Mouse (Mus musculus): ENCODE measurements around the gene Sgsm3. TPM values are rescaled to one million over a fixed set of nuclear protein-coding genes. Genes with fewer than 3 reads are reported as not detected.

Gene Sgsm3
- polyA plus RNA-seq, 1 experiment: 20.0 TPM

- Histone ChIP-seq H3K4me1 (ENCODE audit: control insufficient read depth, insufficient read depth, low read length) (peaks cover 2% of the 10 kb centered on the region; the same call in 1 of the 2 replicates), H3K4me3 (ENCODE audit: insufficient read depth, low read depth, low read length) (no peak overlapping the region), H3K36me3 (ENCODE audit: control insufficient read depth, insufficient read depth, low read length) (no peaks in the 10 kb centered on the region), H3K27me3 (replicated peaks; ENCODE audit: control insufficient read depth, insufficient read depth, low read length) (no peaks in the 10 kb centered on the region), H3K27ac (ENCODE audit: insufficient read depth, low read depth, low read length) (no peak overlapping the region)
- 89% methylated on average over 7 of the region's 7 CpGs for WGBS
- DNase-seq: no peak
- TF ChIP-seq CTCF (conservative IDR thresholded peaks at IDR 0.05; ENCODE audit: insufficient read depth, insufficient read length, low read depth, low read length) (no peak), POLR2A (IDR thresholded peaks at IDR 0.05; ENCODE audit: low read depth, low read length) (no peak)
Observed at GRCm38 (mm10) chr15:81022437-81022836, 44.9 kb downstream of the Sgsm3 start.

GRCm38 (mm10) chr15:81023842-81024241 is 46.3 kb downstream of the Sgsm3 start:
- Histone ChIP-seq H3K4me1 (ENCODE audit: control insufficient read depth, insufficient read depth, low read length) (peaks cover 6% of the 10 kb centered on the region; the same call in 1 of the 2 replicates), H3K27ac (ENCODE audit: insufficient read depth, low read depth, low read length) (no peak overlapping the region), H3K4me3 (ENCODE audit: insufficient read depth, low read depth, low read length) (no peak overlapping the region), H3K36me3 (ENCODE audit: control insufficient read depth, insufficient read depth, low read length) (no peaks in the 10 kb centered on the region), H3K27me3 (replicated peaks; ENCODE audit: control insufficient read depth, insufficient read depth, low read length) (no peaks in the 10 kb centered on the region)
- 93% methylated on average over 9 of the region's 9 CpGs for WGBS
- no peak for DNase-seq
- no peak for TF ChIP-seq POLR2A (IDR thresholded peaks at IDR 0.05; ENCODE audit: low read depth, low read length)
- no peak for TF ChIP-seq CTCF (conservative IDR thresholded peaks at IDR 0.05; ENCODE audit: insufficient read depth, insufficient read length, low read depth, low read length)

- no peaks in the 10 kb centered on the region for H3K36me3 ChIP-seq (ENCODE audit: control insufficient read depth, insufficient read depth, low read length)
- TF ChIP-seq CTCF (conservative IDR thresholded peaks at IDR 0.05; ENCODE audit: insufficient read depth, insufficient read length, low read depth, low read length) (no peak), POLR2A (IDR thresholded peaks at IDR 0.05; ENCODE audit: low read depth, low read length) (no peak)
- no peaks in the 10 kb centered on the region for H3K27me3 ChIP-seq (replicated peaks; ENCODE audit: control insufficient read depth, insufficient read depth, low read length)
- H3K27ac ChIP-seq (ENCODE audit: insufficient read depth, low read depth, low read length): no peak overlapping the region
- WGBS: 75% methylated on average over 5 of the region's 5 CpGs
- H3K4me3 ChIP-seq (ENCODE audit: insufficient read depth, low read depth, low read length): no peak overlapping the region
- H3K4me1 ChIP-seq (ENCODE audit: control insufficient read depth, insufficient read depth, low read length): peaks cover 9% of the 10 kb centered on the region; the same call in 1 of the 2 replicates
- no peak for DNase-seq
Observed at GRCm38 (mm10) chr15:81026901-81027300, 49.3 kb downstream of the Sgsm3 start.

- peak; percentile 86 for TF ChIP-seq CTCF (conservative IDR thresholded peaks at IDR 0.05; ENCODE audit: insufficient read depth, insufficient read length, low read depth, low read length)
- no peak for TF ChIP-seq POLR2A (IDR thresholded peaks at IDR 0.05; ENCODE audit: low read depth, low read length)
Observed at GRCm38 (mm10) chr15:81027378-81028173, 50.0 kb downstream of the Sgsm3 start.

GRCm38 (mm10) chr15:81030891-81031425 is 53.4 kb downstream of the Sgsm3 start:
- TF ChIP-seq POLR2A (IDR thresholded peaks at IDR 0.05; ENCODE audit: low read depth, low read length) (no peak), CTCF (conservative IDR thresholded peaks at IDR 0.05; ENCODE audit: insufficient read depth, insufficient read length, low read depth, low read length) (no peak)
- Histone ChIP-seq H3K27ac (ENCODE audit: insufficient read depth, low read depth, low read length) (no peak overlapping the region), H3K4me3 (ENCODE audit: insufficient read depth, low read depth, low read length) (no peak overlapping the region), H3K4me1 (ENCODE audit: control insufficient read depth, insufficient read depth, low read length) (peaks cover 9% of the 10 kb centered on the region; the same call in 1 of the 2 replicates), H3K36me3 (ENCODE audit: control insufficient read depth, insufficient read depth, low read length) (no peaks in the 10 kb centered on the region), H3K27me3 (replicated peaks; ENCODE audit: control insufficient read depth, insufficient read depth, low read length) (no peaks in the 10 kb centered on the region)
- peak; percentile 66 for DNase-seq
- 57% methylated on average over 10 of the region's 10 CpGs for WGBS

More at GRCm38 (mm10) chr15:81027378-81028173, 50.0 kb downstream of the Sgsm3 start:
- Histone ChIP-seq H3K4me3 (ENCODE audit: insufficient read depth, low read depth, low read length) (no peak overlapping the region), H3K27me3 (replicated peaks; ENCODE audit: control insufficient read depth, insufficient read depth, low read length) (no peaks in the 10 kb centered on the region), H3K4me1 (ENCODE audit: control insufficient read depth, insufficient read depth, low read length) (peaks cover 9% of the 10 kb centered on the region; the same call in 1 of the 2 replicates), H3K27ac (ENCODE audit: insufficient read depth, low read depth, low read length) (no peak overlapping the region), H3K36me3 (ENCODE audit: control insufficient read depth, insufficient read depth, low read length) (no peaks in the 10 kb centered on the region)
- DNase-seq: peak; percentile 80
- 29% methylated on average over 8 of the region's 8 CpGs for WGBS

GRCm38 (mm10) chr15:81031611-81032010 is 54.0 kb downstream of the Sgsm3 start:
- H3K27ac ChIP-seq (ENCODE audit: insufficient read depth, low read depth, low read length): no peak overlapping the region
- H3K4me3 ChIP-seq (ENCODE audit: insufficient read depth, low read depth, low read length): no peak overlapping the region
- DNase-seq: peak; percentile 37
- H3K36me3 ChIP-seq (ENCODE audit: control insufficient read depth, insufficient read depth, low read length): no peaks in the 10 kb centered on the region
- WGBS: 67% methylated on average over 4 of the region's 4 CpGs
- TF ChIP-seq CTCF (conservative IDR thresholded peaks at IDR 0.05; ENCODE audit: insufficient read depth, insufficient read length, low read depth, low read length) (no peak), POLR2A (IDR thresholded peaks at IDR 0.05; ENCODE audit: low read depth, low read length) (no peak)
- H3K4me1 ChIP-seq (ENCODE audit: control insufficient read depth, insufficient read depth, low read length): peaks cover 9% of the 10 kb centered on the region; the same call in 1 of the 2 replicates
- H3K27me3 ChIP-seq (replicated peaks; ENCODE audit: control insufficient read depth, insufficient read depth, low read length): no peaks in the 10 kb centered on the region

Measured in kidney, adult 2 months (tissue).